Comparison of ENCODE assay signal across 11 mouse cellular contexts in genomic region chr11:69603516-69603915, GRCm38 (mm10). TPM values are rescaled to one million over a fixed set of nuclear protein-coding genes. Genes with fewer than 3 reads are reported as not detected.
DNase-seq lines count a peak whose midpoint lies in the region; ATAC-seq and TF ChIP-seq lines count a peak whose summit lies in the region.
"Had no signal": no experiment of that assay in that cellular context is flagged by ENCODE, and none has a peak within 500 bp of the region (broad histone marks: within the 10 kb centered on the region; RNA-seq: fewer than 3 reads in every experiment).

No protein-coding gene starts in this region.

- H3K4me2 ChIP-seq in liver, embryonic 11.5 days: peak overlapping the region; percentile 99
- peak overlapping the region; percentile 83 for H3K4me2 ChIP-seq in hindbrain, embryonic 15.5 days
- peak overlapping the region; percentile 76 for H3K4me2 ChIP-seq in midbrain, embryonic 16.5 days (ENCODE audit: low read length)

- H3K36me3 ChIP-seq in liver, embryonic 11.5 days (ENCODE audit: control insufficient read depth, insufficient read depth, low read length): peaks cover 3% of the 10 kb centered on the region; the same call in 1 of the 2 replicates
- peaks cover 23% of the 10 kb centered on the region for H3K36me3 ChIP-seq in hindbrain, embryonic 15.5 days
- H3K36me3 ChIP-seq in midbrain, embryonic 16.5 days (ENCODE audit: control insufficient read depth, insufficient read depth, low read length): peaks cover 7% of the 10 kb centered on the region

- H3K9ac ChIP-seq in liver, embryonic 11.5 days (ENCODE audit: low read depth, low read length): no peak overlapping the region; the same call in 1 of the 2 replicates
- no peak overlapping the region for H3K9ac ChIP-seq in hindbrain, embryonic 15.5 days
- no peak overlapping the region for H3K9ac ChIP-seq in midbrain, embryonic 16.5 days (ENCODE audit: low read depth, low read length)

- peak overlapping the region; percentile 78 for H3K4me3 ChIP-seq in cerebellum, adult 2 months (replicated peaks; ENCODE audit: insufficient read depth, low read depth, low read length)
- peak overlapping the region; percentile 82; the same call in 1 of the 2 replicates for H3K4me3 ChIP-seq in liver, embryonic 11.5 days (ENCODE audit: low read depth, low read length)
- peak overlapping the region; percentile 65 for H3K4me3 ChIP-seq in hindbrain, embryonic 15.5 days
- H3K4me3 ChIP-seq in midbrain, embryonic 16.5 days (ENCODE audit: low read depth, low read length): 0 out of 2 replicates have a peak overlapping the region, but pooled peaks have one; percentile 7

- peak overlapping the region; percentile 97 for H3K27ac ChIP-seq in cerebellum, adult 2 months (ENCODE audit: insufficient read depth, low read length)
- no peak overlapping the region for H3K27ac ChIP-seq in liver, embryonic 11.5 days (ENCODE audit: low read depth, low read length)
- H3K27ac ChIP-seq in hindbrain, embryonic 15.5 days (replicated peaks): no peak overlapping the region
- H3K27ac ChIP-seq in midbrain, embryonic 16.5 days (ENCODE audit: low read length): no peak overlapping the region

- no peak for ATAC-seq in liver, embryonic 11.5 days (replicated peaks; ENCODE audit: low FRiP score)
- ATAC-seq in hindbrain, embryonic 15.5 days (ENCODE audit: low FRiP score, low read depth): no peak
- no peak for ATAC-seq in midbrain, embryonic 16.5 days
- ATAC-seq: intestine, embryonic 16.5 days had no signal

- no peak for DNase-seq in cerebellum, adult 2 months
- DNase-seq in cerebellum, postnatal 4 days (ENCODE audit: low spot score in 2 of 2): no peak
- no peak for DNase-seq in liver, embryonic 11.5 days (ENCODE audit: low spot score)
- no peak for DNase-seq in liver
- no peak for DNase-seq in embryo, embryonic 10 days (ENCODE audit: low spot score)
- no peak for DNase-seq in right cerebral cortex, postnatal 25 days

- no peaks in the 10 kb centered on the region for H3K9me3 ChIP-seq in liver, embryonic 11.5 days (ENCODE audit: control insufficient read depth, low read length)
- no peaks in the 10 kb centered on the region for H3K9me3 ChIP-seq in hindbrain, embryonic 15.5 days
- no peaks in the 10 kb centered on the region for H3K9me3 ChIP-seq in midbrain, embryonic 16.5 days (replicated peaks; ENCODE audit: control insufficient read depth, low read length, poor library complexity, severe bottlenecking)

- peaks cover 28% of the 10 kb centered on the region for H3K4me1 ChIP-seq in cerebellum, adult 2 months (ENCODE audit: control insufficient read depth, insufficient read depth, low read length)
- peaks cover 66% of the 10 kb centered on the region for H3K4me1 ChIP-seq in liver, embryonic 11.5 days (replicated peaks; ENCODE audit: control insufficient read depth, insufficient read depth, low read length)
- peaks cover 55% of the 10 kb centered on the region for H3K4me1 ChIP-seq in hindbrain, embryonic 15.5 days (replicated peaks)
- peaks cover 21% of the 10 kb centered on the region for H3K4me1 ChIP-seq in midbrain, embryonic 16.5 days (ENCODE audit: control insufficient read depth, insufficient read depth, low read length)

- TF ChIP-seq POLR2A in cerebellum, adult 2 months (IDR thresholded peaks at IDR 0.05; ENCODE audit: borderline replicate concordance, insufficient read depth, low read length): no peak

- H3K27me3 ChIP-seq in cerebellum, adult 2 months (ENCODE audit: control insufficient read depth, insufficient read depth, low read length): no peaks in the 10 kb centered on the region
- H3K27me3 ChIP-seq in liver, embryonic 11.5 days (replicated peaks; ENCODE audit: control insufficient read depth, insufficient read depth, low read length): no peaks in the 10 kb centered on the region; the same call in 1 of the 2 replicates
- no peaks in the 10 kb centered on the region for H3K27me3 ChIP-seq in hindbrain, embryonic 15.5 days
- H3K27me3 ChIP-seq in midbrain, embryonic 16.5 days (ENCODE audit: control insufficient read depth, insufficient read depth, low read depth, low read length): no peaks in the 10 kb centered on the region

- 5% methylated on average over 8 of the region's 8 CpGs for WGBS in cerebellum, adult 2 months
- WGBS in liver, embryonic 11.5 days: 74% methylated on average over 8 of the region's 8 CpGs
- 79% methylated on average over 8 of the region's 8 CpGs for WGBS in hindbrain, embryonic 15.5 days
- 93% methylated on average over 8 of the region's 8 CpGs for WGBS in midbrain, embryonic 16.5 days

- no peak for TF ChIP-seq CTCF in cerebellum, adult 2 months (IDR thresholded peaks at IDR 0.05; ENCODE audit: borderline replicate concordance, insufficient read depth, low read depth, low read length)

RNA-seq across cellular contexts. Expression of gene Atp1b2, which starts 2.2 kb away (rescaled TPM):
- polyA plus RNA-seq in cerebellum, adult 2 months (2012; rRNA removed): 890 and 950 TPM in 2 replicates
- 76.2 and 79.5 TPM in 2 replicates for polyA plus RNA-seq in liver, embryonic 11.5 days (2014; fragmentation: Nextera tagmentation; extraction: Ambion mirVana)
- polyA plus RNA-seq in hindbrain, embryonic 15.5 days (2015; fragmentation: Nextera tagmentation; extraction: Ambion mirVana): 71.9 and 89.4 TPM in 2 replicates
- 65.8 and 95.2 TPM in 2 replicates for polyA plus RNA-seq in midbrain, embryonic 16.5 days (2015; fragmentation: Nextera tagmentation; extraction: Ambion mirVana)

RNA-seq across cellular contexts. Expression of gene Shbg, which starts 14.2 kb away (rescaled TPM):
- 0.11 TPM in 2 replicates for polyA plus RNA-seq in cerebellum, adult 2 months (2012; rRNA removed)
- polyA plus RNA-seq in liver, embryonic 11.5 days (2014; fragmentation: Nextera tagmentation; extraction: Ambion mirVana): 42.9 and 43.8 TPM in 2 replicates
- polyA plus RNA-seq in hindbrain, embryonic 15.5 days (2015; fragmentation: Nextera tagmentation; extraction: Ambion mirVana): not detected in 2 replicates
- not detected in 2 replicates for polyA plus RNA-seq in midbrain, embryonic 16.5 days (2015; fragmentation: Nextera tagmentation; extraction: Ambion mirVana)
- polyA plus RNA-seq: brain, embryonic 14.5 days; spleen, adult 2 months had no signal

RNA-seq across cellular contexts. Expression of gene Sat2, which starts 18.3 kb away (rescaled TPM):
- 32.4 and 33.5 TPM in 2 replicates for polyA plus RNA-seq in cerebellum, adult 2 months (2012; rRNA removed)
- polyA plus RNA-seq in liver, embryonic 11.5 days (2014; fragmentation: Nextera tagmentation; extraction: Ambion mirVana): 16.7 and 18.0 TPM in 2 replicates
- polyA plus RNA-seq in hindbrain, embryonic 15.5 days (2015; fragmentation: Nextera tagmentation; extraction: Ambion mirVana): 22.5 and 23.9 TPM in 2 replicates
- polyA plus RNA-seq in midbrain, embryonic 16.5 days (2015; fragmentation: Nextera tagmentation; extraction: Ambion mirVana): 23.8 and 27.1 TPM in 2 replicates

RNA-seq across cellular contexts. Expression of gene Trp53, which starts 23.4 kb away (rescaled TPM):
- polyA plus RNA-seq in cerebellum, adult 2 months (2012; rRNA removed): 34.7 and 35.6 TPM in 2 replicates
- 196 and 198 TPM in 2 replicates for polyA plus RNA-seq in liver, embryonic 11.5 days (2014; fragmentation: Nextera tagmentation; extraction: Ambion mirVana)
- polyA plus RNA-seq in hindbrain, embryonic 15.5 days (2015; fragmentation: Nextera tagmentation; extraction: Ambion mirVana): 61.1 and 64.2 TPM in 2 replicates
- polyA plus RNA-seq in midbrain, embryonic 16.5 days (2015; fragmentation: Nextera tagmentation; extraction: Ambion mirVana): 48.9 and 57.3 TPM in 2 replicates

RNA-seq across cellular contexts. Expression of gene Wrap53, which starts 23.5 kb away (rescaled TPM):
- polyA plus RNA-seq in cerebellum, adult 2 months (2012; rRNA removed): 18.6 and 18.8 TPM in 2 replicates
- 33.7 and 39.3 TPM in 2 replicates for polyA plus RNA-seq in liver, embryonic 11.5 days (2014; fragmentation: Nextera tagmentation; extraction: Ambion mirVana)
- polyA plus RNA-seq in hindbrain, embryonic 15.5 days (2015; fragmentation: Nextera tagmentation; extraction: Ambion mirVana): 19.6 and 20.6 TPM in 2 replicates
- 19.2 and 20.9 TPM in 2 replicates for polyA plus RNA-seq in midbrain, embryonic 16.5 days (2015; fragmentation: Nextera tagmentation; extraction: Ambion mirVana)

Comparison
In these comparisons a context has a peak if more than half of its experiments do, and no peak if none do; other contexts are left out.
1. H3K4me3 ChIP-seq: peak in every context shown above with its lines; median percentile 82 in liver, embryonic 11.5 days; 78 in cerebellum, adult 2 months; 65 in hindbrain, embryonic 15.5 days; 7 in midbrain, embryonic 16.5 days.
2. RNA of gene Shbg, which starts 14.2 kb away (polyA plus RNA-seq): 42.9 to 43.8 TPM in liver, embryonic 11.5 days; 0.11 TPM in cerebellum, adult 2 months, not detected in hindbrain, embryonic 15.5 days and not detected in midbrain, embryonic 16.5 days; every median in the first group is over 10 times any median in the second.
3. Peak in every context shown above with its lines, with median percentiles within 50 percentile points of each other: H3K4me2 ChIP-seq.